Mouse (Mus musculus) layer of hippocampus, postnatal 36 days (tissue): ENCODE measurements at regions not wholly inside any gene's neighbourhood (a gene's known extent, or its start where the extent isn't known, plus 50 kb on each side); places are given as distances from the start of the nearest gene placed in this dataset.

ENCODE experiments used
- DNase-seq, 2 experiments: peaks; one replicate each; pipeline ENCODE4 v3.0.0; 2022

DNA sequence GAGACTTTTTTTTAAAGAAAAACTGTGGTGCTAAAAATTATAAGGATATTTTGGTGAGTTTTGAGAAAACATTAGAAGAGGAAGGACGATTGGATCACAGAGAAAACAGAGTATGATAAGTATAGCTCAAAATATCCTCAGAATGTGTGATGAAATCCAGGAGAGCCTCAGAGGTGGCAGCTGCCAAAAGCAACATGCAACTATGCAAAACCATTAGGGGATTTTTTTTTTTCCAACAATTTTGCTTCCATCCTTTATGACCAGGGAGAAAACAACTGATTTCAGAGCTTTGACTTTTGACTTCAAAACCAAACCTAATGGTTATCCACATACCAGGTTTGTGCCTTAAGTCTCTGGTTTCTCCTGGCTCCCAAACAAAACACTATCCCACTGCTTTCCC, 267.4 kb upstream of the Erbb4 start:
- no peak for DNase-seq

DNA sequence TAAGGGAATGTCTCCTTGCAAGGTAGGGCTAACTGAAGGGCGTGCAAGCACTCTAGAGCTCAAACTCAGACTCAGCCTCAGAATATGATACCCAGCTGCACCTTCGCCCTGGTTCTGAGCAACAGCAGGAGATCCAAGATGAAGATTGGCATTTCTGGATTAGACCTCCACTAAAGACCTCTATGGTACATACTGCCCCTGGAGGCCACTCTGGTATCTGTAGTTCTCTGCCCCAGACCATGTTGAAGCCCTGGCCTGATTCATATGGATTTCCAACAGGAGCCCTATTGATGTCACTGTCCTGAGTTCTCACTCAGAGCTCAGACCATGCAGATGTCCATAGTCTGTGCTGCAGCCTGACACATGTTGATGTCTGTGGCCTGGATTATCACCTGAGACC, 262.2 kb upstream of the Erbb4 start:
- DNase-seq, result no peak

DNA sequence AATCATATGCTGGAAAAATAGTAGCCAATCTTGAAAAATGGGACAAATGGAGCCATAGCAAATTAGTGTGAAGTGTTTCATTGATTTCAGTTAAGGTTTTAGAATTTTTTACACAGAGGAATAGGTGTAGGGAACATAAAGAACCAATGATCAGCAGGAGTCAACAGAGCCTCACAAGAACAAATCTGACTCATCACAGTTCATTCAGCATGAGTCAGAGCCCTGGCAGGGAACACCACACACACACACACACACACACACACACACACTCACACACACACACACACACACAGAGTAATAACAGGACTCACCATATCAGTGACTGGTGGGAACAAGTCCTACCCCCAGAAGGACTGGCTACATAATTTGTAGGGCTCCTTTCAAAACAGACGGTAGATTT, 259.7 kb upstream of the Erbb4 start:
- peak in 1 of 2 experiments; percentile 8 for DNase-seq

DNA sequence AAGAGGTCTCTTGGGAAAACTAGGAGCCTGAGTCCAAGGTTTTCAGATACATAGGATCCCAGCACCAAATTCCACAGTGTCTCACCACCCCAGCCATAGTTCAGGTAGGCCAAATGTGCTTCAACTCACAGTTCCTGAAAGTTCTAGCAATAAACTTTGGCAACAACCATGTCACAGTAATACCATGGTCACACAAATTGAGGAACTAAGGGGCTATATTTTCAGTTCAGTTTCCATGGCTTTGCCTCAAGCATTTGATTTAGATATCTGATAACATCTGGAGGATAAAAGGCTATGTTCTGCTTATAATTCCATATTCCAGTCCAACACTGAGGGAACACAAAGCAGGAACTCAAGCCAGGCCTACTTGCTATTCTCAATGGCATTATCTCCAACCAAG, 256.2 kb upstream of the Erbb4 start:
- no peak for DNase-seq

DNA sequence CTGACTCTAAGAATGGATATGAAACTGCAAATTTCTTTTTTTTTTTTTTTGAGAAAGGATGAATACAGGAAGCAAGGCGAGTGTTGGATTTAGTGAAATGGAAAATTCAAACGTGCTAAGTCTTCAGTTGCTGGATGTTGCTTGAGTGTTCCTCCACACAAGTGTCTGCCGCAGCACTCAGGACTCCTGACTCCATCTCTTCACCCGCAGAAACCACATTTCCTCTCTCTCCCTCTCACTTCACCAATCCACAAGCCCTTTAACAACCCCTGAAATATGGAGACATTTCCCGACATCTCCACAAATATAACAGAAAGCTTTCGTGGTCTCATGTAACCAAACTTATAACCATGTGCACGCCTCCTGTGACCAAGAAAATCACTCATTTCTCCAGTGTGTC, 249.7 kb upstream of the Erbb4 start:
- DNase-seq, result no peak

DNA sequence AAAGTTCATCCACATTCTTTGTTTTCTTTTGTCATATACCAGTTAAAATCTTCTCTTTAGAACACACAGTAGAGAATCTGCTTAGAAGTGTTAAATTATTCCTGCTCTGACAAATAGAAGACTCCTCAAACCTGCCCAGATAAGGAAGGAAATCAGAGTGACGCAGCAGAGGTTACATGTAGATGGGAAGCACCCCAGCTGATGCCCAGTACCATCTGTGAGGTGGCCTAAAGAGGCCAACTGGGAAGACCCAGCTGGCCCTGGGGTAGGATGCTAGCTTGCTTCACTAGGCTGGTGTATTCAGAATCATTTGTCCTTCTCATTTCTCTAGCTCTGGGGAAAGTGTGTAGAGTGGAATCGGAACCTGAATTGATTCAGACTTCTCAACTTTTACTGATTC, 242.6 kb upstream of the Erbb4 start:
- DNase-seq, result no peak

DNA sequence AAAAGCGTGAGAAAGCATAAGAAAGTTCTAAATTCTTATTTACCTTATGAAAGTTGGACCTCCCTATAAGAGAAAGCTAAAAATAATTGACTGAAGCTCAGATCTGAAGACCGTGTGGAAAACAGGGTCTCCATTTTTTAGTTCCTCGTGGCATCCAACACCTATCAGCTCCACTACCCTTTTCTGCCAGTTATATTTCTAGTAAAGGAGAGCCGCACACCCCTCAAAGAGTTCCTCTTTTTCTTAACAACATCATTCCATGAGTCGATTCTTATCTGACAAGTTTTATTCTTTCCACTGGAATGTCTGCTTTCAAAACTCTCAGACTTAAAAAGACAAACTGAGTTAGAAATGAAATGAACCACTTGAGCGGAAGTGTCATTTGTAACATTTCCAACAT, 242.0 kb upstream of the Erbb4 start:
- DNase-seq, result no peak

DNA sequence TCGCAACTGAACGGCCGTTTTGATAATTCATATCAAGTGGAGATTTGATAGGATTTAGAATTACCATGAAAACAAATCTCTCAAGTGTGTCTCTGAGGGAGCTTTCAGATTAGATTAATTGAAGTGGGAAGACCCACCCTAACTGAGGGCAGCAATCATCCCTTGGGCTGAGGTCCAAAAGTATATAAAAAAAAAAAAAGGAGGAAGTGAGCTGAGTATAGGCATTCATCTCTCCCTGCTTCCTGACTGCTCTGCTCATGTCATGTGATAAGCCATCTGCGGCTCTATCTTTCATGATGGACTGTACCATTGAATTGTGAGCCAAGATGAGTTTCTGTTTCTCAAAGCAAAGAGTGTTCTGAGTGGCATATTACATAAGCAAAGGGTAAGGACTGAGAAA, 234.2 kb upstream of the Erbb4 start:
- no peak for DNase-seq

DNA sequence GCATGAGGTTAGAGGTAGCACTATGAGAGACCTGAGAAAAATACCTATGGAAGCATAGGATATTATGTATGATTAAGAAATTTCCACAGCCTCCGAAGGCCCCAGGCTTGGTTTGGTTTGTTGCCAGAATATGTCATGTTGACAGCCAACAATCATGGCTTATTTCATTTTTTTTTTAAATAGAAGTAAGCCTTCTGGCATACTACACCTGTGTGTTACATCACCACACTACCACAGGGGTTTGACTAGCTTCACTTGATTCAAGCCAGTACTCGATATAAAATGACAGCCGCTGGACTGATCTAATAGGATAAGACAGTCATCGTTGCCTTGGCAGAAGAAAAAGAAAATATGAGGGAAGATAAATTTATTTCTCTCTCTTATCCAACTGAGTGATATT, 232.6 kb upstream of the Erbb4 start:
- no peak for DNase-seq

DNA sequence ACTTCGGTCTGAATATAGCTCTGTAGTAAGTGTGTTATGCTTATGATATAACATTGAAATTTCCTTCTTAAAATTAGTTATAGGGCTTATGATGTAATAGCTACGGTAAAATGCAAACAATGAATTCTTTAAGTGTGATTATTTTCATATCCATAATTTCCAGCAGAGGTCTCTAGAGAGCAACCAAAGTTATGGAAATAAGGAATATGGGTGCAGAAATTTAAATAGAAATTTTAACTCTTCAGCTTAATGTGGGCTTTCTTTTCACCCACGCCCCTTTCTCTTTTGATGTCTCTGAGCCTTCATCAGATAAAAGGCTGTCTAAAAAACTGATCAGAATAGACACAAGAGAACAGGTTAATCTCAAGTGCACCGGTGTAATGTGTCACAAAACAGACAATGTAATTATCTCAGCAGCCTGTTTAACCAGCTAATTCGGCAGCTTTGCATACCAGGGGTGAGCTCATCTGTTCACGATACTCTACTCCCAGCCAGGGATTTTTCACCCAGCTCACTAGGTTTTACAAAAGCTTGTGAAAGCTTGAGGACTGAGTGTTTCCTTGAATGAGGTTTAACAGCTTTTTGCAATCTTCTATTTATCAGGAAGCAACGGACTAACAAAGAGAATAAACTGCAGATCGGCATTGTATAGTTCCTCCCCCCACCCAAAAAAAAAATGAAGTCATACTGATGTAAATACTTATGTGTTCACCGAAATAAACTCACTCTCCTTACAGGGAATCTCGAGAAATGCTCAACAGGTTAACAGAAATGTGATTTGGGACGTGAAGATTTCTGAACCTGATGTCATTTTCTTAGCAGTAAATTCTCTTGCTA, 223.8 kb upstream of the Erbb4 start:
- DNase-seq, result no peak

DNA sequence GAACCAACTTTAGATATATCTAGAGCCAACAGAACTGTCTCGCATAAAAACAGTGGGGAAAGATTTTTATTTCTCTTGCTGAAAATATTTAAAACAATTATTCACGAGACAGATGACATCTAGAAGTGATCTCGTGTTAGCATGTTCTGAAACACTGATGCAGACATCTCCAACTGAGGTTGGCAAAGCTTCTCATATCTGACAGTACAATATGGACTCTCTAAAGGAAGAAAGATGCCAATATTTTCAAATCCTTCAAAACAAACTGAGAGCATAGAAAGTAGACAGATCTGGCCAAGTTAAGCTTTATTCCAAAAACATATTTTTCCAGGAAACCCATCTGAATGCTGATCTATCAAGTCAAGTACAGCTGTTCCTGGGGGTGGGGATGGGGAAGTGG, 221.5 kb upstream of the Erbb4 start:
- no peak for DNase-seq

DNA sequence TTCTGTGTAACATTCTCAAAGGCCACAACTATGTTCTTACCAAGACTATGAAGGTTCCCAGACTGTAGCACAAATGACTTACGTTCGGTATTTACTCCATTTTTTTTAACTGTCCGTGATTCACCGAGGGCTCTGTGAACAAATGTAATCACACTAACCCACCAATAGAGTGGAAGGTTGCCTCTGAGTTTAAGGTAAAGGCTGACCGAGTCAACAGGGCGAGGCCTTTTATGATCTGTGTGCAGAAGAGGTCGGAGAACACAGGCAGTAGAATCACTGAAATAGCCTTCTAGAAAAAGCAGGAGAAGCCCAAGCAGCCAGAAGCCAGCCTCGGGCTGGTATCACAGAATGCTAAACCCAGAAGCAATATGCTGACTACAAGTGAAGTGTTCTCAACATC, 218.9 kb upstream of the Erbb4 start:
- no peak for DNase-seq

DNA sequence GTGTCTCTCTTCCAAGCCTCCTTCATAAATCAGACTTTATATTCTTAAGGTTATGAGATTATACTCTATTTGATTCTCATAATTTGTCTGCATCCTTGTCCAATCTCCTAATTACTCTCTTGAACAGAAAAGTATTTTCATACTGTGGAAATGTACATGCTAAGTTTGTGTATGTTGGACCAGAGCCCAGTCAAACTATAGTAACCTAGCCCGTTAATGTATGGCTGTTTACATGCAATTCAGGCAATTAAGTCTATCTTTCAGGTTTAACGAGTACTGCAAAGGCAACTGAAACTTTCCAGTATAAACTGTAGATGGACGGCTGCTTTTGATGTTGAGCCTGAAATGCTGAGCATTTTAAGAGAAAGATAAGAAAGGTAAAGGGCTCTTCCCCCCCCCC, 211.7 kb upstream of the Erbb4 start:
- DNase-seq, result no peak

DNA sequence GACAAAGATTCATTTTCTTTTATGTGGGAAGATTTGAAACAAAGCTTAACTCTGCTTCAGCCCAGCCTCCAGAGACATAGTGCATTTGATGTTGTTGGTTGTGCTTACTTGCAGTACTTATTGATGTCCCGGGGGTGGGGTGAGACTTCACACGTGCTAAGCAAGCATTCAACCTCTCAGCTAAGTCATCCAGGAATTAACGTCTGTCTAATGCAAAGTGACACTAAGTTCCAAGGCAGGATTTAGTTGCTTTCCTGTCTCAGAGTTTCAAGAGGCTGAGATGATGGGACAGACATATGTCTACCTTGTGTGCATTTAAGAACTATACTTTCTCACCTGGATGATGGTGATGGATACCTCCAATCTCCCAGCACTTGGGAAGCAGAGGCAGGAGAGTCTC, 189.0 kb upstream of the Erbb4 start:
- no peak for DNase-seq

DNA sequence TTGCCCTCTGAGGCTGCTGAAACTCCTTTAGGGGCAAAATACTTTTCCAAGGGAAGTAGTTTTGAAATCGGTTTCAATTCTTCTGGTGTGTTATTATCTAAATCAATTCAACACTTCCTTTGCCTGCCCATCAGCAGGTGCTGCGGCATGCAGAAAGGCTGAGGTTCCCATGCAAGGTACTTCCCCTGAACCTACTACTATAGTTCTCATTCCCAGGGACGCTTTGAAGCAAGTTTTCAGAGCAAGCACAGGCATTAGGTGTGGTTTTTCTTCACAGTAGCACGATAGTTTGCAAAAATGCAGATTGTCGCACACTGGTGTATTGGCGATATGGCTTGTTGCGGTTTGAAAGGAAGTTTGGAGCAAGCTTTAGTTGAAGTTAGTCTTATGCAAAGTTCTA, 183.5 kb upstream of the Erbb4 start:
- DNase-seq, result no peak

DNA sequence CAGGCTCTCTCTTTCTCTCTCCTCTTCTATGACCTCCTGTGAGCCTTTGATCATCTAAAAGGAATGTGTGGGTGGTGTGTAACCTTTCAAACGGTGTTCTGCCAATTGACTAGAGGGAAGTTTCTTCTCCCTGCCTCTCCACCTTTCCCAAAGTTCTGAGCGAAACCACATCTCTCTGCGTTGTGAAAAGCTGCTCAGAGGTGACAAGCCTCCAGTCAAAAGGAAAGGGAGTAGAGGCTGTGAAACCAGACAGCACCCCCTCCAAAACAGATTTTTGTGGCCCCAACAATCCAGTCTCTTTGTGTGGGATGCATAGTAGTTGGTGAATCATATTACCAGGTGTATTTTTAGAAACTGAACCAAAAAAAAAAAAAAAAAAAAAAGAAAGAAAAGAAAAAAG, 178.5 kb upstream of the Erbb4 start:
- no peak for DNase-seq

DNA sequence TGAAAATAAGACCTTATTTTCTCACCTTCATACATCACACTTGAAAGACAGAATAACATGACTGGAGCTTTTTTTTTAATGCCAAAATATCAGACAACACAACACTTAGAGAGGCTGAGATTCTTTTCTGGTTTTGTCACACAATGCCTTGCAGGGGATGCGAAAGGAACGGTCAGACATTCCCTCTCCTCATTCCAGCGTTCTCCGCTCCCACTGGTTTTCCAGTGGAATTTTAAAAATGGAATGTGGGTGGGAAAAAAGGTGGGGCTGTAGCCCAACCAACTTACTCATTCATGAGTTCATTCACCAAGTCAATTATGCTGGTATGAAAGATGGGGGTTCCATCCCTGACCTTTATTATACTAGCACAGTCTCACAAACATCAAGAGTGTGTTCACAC, 169.6 kb upstream of the Erbb4 start:
- DNase-seq, result no peak

DNA sequence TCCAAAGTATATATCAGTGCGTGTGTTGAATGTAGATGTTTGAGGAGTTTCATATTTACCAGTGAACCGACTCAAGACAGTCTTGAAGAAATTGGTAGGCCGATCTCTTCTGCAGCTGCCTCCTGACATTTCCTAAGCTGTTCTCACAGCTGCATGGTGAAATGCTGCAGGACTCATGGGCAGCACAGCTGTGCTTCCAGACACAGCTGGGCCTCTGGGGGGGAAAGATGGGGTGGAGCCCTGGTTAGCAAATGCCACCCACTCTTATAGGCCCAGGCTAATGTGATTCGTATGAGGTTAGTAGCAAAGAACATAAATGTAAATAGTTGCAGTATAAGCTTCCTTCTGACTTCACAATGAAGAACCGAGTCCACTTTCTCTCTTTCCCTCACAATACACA, 139.8 kb upstream of the Erbb4 start:
- no peak for DNase-seq

DNA sequence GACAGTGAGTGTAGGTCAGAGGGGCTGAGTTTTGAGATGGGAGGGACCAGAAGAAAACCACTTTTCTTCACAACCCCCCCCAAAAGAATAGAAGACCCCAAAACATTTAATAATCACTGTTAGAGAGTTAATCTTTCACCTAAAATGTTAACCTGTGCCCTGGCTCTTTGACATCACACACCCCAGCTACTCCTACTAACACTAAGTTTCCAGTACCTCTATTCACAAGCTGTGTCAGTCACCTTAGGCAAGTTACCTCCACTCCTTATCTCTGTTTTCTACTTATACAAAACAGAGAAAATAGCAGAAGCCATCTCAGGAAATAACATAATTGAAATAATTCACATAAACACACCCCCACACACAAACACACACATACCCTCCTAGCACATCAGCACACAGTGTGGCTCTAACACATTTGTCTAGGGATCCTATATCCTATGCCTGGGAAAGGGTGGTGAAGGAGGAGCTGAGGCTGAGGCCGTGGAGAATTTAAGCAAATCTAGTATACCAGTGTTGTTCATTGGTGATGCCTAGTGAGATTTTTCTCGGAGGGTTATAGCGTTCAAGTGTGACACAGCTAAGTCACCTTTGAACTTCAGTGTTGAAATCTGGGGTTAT, 134.5 kb upstream of the Erbb4 start:
- no peak for DNase-seq

DNA sequence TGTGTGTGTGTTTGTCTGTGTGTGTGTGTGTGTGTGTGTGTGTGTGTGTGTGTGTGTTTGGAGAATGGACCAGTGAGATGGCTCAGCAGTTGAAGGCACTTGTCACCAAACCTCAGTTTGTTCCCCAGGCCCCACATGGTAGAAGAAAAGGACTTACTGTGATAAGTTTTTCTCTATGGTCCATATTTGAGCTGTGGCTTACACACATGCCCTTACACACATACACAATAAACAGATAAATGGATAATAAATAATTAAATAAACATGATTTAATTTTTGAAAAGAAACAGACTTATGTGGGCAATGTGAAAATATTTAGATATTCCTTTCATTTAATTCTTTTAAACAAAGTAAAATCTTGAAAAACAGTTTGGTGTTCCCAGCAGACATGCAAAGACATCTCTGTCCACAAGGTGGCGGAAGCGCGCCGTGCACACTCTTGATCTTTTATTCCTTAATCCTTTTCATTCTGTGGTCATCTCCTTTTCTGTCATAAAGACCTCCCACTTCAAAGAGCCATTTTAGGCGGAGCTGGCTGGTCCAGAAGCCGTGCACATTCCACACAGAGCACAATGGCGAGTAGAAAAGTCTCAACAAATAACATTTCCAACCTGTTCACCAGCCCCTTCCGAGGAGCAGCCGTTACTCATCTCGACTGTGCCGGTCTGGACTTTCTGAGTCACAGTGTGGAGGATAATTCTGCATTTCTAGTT, 133.8 kb upstream of the Erbb4 start:
- peak; percentile 53 to 66 for DNase-seq

DNA sequence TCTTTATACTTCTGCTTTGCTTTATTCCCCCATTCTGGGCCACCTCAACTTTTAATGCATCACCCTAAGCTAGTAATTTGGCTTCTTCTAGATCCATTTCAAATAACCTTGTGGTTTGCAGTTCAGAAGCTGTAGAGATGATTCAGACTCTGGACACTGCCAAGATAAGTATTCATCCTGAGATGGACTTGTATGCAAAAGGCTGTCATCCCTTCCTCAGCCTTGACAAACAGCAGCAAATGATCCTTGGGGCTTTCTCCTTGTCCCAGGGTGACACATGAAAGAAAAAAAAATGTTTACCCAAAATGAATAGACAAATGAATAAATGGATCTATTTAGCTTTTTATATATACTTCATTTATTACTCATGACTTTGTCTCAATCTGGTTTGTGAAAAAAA, 120.0 kb upstream of the Erbb4 start:
- no peak for DNase-seq

DNA sequence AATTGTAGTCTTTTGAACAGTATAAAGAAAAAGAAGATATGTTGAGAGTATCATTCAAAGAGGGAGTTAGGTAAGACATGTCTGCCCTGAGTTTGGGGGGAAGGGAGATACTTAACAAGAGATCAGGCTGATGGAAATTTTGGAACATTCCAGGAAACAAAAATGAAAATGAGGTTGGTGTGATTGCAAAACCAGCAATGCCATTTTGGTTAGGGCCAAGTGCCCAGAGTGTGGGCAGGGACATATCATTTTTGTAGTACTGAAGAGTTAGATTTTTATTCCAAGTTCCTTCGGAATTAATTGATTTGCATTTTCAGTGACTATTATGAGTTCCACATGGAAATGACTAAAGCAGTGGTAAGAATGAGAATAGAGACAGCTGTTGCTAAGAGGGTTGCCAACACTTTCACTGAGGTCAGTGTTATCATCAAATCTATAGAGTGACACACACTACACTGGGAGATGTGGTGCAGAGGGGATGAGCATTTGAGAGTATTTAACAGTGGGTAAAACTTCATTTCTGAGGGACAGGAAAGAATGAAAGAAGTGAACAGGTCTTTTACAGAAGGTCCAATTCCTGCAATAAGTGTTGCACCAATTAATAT, 105.1 kb upstream of the Erbb4 start:
- DNase-seq, result no peak

DNA sequence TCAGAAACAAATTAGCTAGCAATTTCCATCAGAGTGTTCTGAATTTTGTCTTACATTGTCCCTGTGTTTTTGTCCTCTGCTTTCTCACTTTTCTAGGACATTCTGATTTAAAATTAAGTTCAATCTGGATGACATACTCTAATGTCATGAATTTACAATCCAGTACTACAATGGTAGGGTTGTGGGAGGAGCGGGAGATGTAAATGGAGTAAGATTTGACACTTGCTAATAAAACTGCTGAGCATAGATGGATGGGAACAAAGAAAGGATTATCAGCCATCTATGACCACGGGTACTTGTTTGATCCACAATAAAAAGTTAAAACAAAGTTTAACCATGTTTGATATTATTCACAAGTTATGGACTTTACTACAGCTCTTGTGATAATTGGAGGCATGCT, 94.9 kb upstream of the Erbb4 start:
- DNase-seq, result no peak

DNA sequence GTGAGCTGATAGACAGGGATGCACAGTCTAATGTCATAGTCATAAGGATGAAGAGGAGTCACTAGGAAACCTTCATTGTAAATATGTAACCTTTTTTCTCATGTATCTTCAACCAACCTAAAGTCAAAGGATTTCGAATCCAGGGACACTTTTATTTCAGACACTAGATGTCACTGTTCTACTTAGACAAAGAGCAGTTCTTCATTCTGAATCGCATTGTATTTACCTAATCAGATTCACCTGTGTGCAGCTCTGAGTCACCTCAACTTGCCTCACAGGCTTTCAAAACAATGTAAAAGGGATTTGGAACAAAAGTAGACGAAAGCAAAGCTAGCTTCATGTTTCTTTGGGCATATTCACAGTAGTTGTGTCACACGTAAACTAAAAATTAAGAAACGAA, 57.3 kb upstream of the Erbb4 start:
- DNase-seq, result no peak
